Mouse (Mus musculus) urinary bladder, postnatal 14 days (tissue): Measurements from ENCODE around the gene Trip10.
"Not testable (repeated sequence)": the region's sequence is repeated elsewhere in the genome, so short reads cannot be mapped to it uniquely, and the experiment has no call there.

Experiments used
- DNase-seq: peaks from one replicate; pipeline ENCODE4 v3.0.0; 2021; ENCODE audit warnings: low spot score

The Trip10 gene

GRCm38 (mm10) chr17:57264164-57264563 lies 14.9 kb downstream of the Trip10 start:
- DNase-seq = no peak

GRCm38 (mm10) chr17:57264972-57265945 lies 16.0 kb downstream of the Trip10 start:
- DNase-seq = peak; percentile 91

- DNase-seq = peak; percentile 50
These were observed 18.4 kb downstream of the Trip10 start for GRCm38 (mm10) chr17:57267556-57268126.

GRCm38 (mm10) chr17:57271301-57271700 lies 22.0 kb downstream of the Trip10 start:
- DNase-seq = no peak

GRCm38 (mm10) chr17:57273846-57274245 lies 24.6 kb downstream of the Trip10 start:
- no peak for DNase-seq

GRCm38 (mm10) chr17:57274686-57275085 lies 25.4 kb downstream of the Trip10 start:
- DNase-seq = no peak

- peak; percentile 96 for DNase-seq
These were observed 26.1 kb downstream of the Trip10 start for GRCm38 (mm10) chr17:57275111-57275996.

- DNase-seq = no peak
These were observed 26.7 kb downstream of the Trip10 start for GRCm38 (mm10) chr17:57275997-57276351.

- peak; percentile 73 for DNase-seq
These were observed 27.4 kb downstream of the Trip10 start for GRCm38 (mm10) chr17:57276634-57277121.

- not testable (repeated sequence) for DNase-seq
These were observed 28.5 kb downstream of the Trip10 start for GRCm38 (mm10) chr17:57277598-57278261.

GRCm38 (mm10) chr17:57278537-57278936 lies 29.3 kb downstream of the Trip10 start:
- DNase-seq = no peak

- no peak for DNase-seq
These were observed 29.8 kb downstream of the Trip10 start, which contains the start of gene Vav1 for GRCm38 (mm10) chr17:57278943-57279590. Vav1 (plus strand) TSS chr17:57279100.

GRCm38 (mm10) chr17:57279591-57280224 lies 30.5 kb downstream of the Trip10 start:
- no peak for DNase-seq

GRCm38 (mm10) chr17:57280411-57280810 lies 31.2 kb downstream of the Trip10 start:
- no peak for DNase-seq

- DNase-seq = no peak
These were observed 34.7 kb downstream of the Trip10 start for GRCm38 (mm10) chr17:57283906-57284305.

- no peak for DNase-seq
These were observed 35.8 kb downstream of the Trip10 start for GRCm38 (mm10) chr17:57285077-57285476.

- no peak for DNase-seq
These were observed 37.6 kb downstream of the Trip10 start for GRCm38 (mm10) chr17:57286718-57287355.

GRCm38 (mm10) chr17:57289252-57289651 lies 40.0 kb downstream of the Trip10 start:
- DNase-seq = no peak

GRCm38 (mm10) chr17:57290001-57290670 lies 40.9 kb downstream of the Trip10 start:
- DNase-seq = no peak
